Mouse (Mus musculus): Measurements from ENCODE around the gene Gm43552. TPM values are rescaled to one million over a fixed set of nuclear protein-coding genes. Genes with fewer than 3 reads are reported as not detected.

The Gm43552 gene
- total and polyA plus RNA-seq, 2 experiments from 2014 or later = not detected

DNA sequence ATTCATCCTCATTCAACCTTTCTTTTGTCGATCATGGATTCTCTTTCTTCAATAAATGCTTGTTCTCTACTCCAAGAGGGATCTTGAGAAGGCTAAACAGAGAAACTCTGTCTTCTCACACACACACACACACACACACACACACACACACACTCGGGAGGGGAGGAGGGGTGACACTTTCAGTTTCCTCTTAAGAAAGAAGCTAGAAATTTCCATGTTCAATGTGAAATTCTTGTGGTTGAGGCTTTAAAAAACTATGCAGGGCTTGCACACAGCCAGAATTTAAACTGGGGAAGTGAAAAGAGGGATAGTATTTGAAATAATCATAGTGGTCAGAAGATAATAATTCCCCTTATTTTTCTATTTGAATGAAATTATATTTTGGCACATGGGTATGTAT lies 16.8 kb downstream of the Gm43552 start:
- Histone ChIP-seq H3K4me2 (ENCODE audit: low read depth, low read length, poor library complexity, severe bottlenecking) (no peak overlapping the region), H3K9me3 (ENCODE audit: low read length) (no peaks in the 10 kb centered on the region), H3K4me1 (ENCODE audit: insufficient read depth, low read length) (no peaks in the 10 kb centered on the region), H3K27ac (ENCODE audit: low read depth, low read length) (no peak overlapping the region), H3K9ac (replicated peaks; ENCODE audit: low read length, poor library complexity, severe bottlenecking) (no peak overlapping the region), H3K27me3 (ENCODE audit: insufficient read depth, low read length) (no peaks in the 10 kb centered on the region), H3K36me3 (ENCODE audit: insufficient read depth, low read length) (0 out of 2 replicates have a peak, but pooled peaks cover 2% of the 10 kb centered on the region), H3K4me3 (ENCODE audit: low read depth, low read length) (no peak overlapping the region)
- DNase-seq (ENCODE audit: low spot score) (no peak), ATAC-seq (ENCODE audit: low FRiP score) (no peak)
- 88% methylated on average over 2 of the region's 2 CpGs for WGBS
- TF ChIP-seq CTCF (IDR thresholded peaks at IDR 0.05) = no peak

DNA sequence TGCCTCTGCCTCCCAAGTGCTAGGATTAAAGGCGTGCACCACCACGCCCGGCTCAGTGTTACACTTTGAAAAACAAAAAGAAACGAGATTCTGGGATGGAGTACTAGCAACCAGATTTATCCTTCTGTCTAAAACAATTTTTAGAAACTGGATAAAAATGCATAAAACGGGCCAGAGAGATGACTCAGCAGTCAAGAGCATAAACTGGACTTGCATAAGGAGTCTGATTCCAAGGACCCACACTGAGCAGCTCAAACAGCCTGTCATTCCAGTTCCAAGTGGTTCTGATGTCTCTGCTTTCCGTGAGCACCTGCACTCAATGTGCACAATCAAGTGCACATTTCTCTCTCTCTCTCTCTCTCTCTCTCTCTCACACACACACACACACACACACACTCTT lies 22.9 kb downstream of the Gm43552 start:
- no peak for DNase-seq (ENCODE audit: low spot score)
- Histone ChIP-seq H3K4me2 (ENCODE audit: low read depth, low read length, poor library complexity, severe bottlenecking) (no peak overlapping the region), H3K9me3 (ENCODE audit: low read length) (no peaks in the 10 kb centered on the region), H3K27me3 (ENCODE audit: insufficient read depth, low read length) (no peaks in the 10 kb centered on the region), H3K9ac (replicated peaks; ENCODE audit: low read length, poor library complexity, severe bottlenecking) (no peak overlapping the region), H3K4me3 (ENCODE audit: low read depth, low read length) (no peak overlapping the region), H3K4me1 (ENCODE audit: insufficient read depth, low read length) (no peaks in the 10 kb centered on the region), H3K36me3 (ENCODE audit: insufficient read depth, low read length) (peaks cover 22% of the 10 kb centered on the region), H3K27ac (ENCODE audit: low read depth, low read length) (no peak overlapping the region)
- TF ChIP-seq CTCF (IDR thresholded peaks at IDR 0.05) = no peak
- ATAC-seq (ENCODE audit: low FRiP score) = no peak
- WGBS = 90% methylated on average over 6 of the region's 6 CpGs

- no peak overlapping the region for H3K9ac ChIP-seq (replicated peaks; ENCODE audit: low read length, poor library complexity, severe bottlenecking)
- ATAC-seq (ENCODE audit: low FRiP score) = no peak
- H3K27me3 ChIP-seq (ENCODE audit: insufficient read depth, low read length) = no peaks in the 10 kb centered on the region
- no peak overlapping the region for H3K4me2 ChIP-seq (ENCODE audit: low read depth, low read length, poor library complexity, severe bottlenecking)
- H3K4me1 ChIP-seq (ENCODE audit: insufficient read depth, low read length) = no peaks in the 10 kb centered on the region
- no peak for DNase-seq (ENCODE audit: low spot score)
- no peak overlapping the region for H3K27ac ChIP-seq (ENCODE audit: low read depth, low read length)
- TF ChIP-seq CTCF (IDR thresholded peaks at IDR 0.05) = no peak
- 86% methylated on average over 3 of the region's 3 CpGs for WGBS
- H3K36me3 ChIP-seq (ENCODE audit: insufficient read depth, low read length) = peaks cover 24% of the 10 kb centered on the region
- H3K4me3 ChIP-seq (ENCODE audit: low read depth, low read length) = no peak overlapping the region
- no peaks in the 10 kb centered on the region for H3K9me3 ChIP-seq (ENCODE audit: low read length)
Measured at GRCm38 (mm10) chr5:65466911-65467310, 25.7 kb downstream of the Gm43552 start.

DNA sequence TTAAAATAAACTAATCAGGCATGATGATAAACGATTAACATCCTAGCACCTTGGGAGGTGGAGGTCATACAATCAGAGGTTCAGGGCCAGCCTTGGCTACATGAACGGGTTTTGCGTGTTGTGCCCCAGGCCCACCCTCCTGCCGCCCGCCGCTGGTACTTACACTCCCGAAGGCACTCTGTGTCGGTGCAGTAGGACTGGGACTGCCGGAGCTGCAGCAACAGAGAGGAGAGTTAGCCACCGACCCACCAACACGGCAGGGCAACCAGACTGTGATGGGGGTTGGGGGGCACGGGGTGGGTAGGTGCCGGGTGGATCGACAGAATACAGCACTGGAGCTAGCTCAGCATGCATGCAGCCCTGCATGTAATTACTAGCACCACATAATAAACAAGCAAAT lies 32.3 kb downstream of the Gm43552 start:
- Histone ChIP-seq H3K36me3 (ENCODE audit: insufficient read depth, low read length) (peaks cover 23% of the 10 kb centered on the region; the same call in 1 of the 2 replicates), H3K9me3 (ENCODE audit: low read length) (no peaks in the 10 kb centered on the region), H3K9ac (replicated peaks; ENCODE audit: low read length, poor library complexity, severe bottlenecking) (no peak overlapping the region), H3K4me2 (ENCODE audit: low read depth, low read length, poor library complexity, severe bottlenecking) (no peak overlapping the region), H3K27me3 (ENCODE audit: insufficient read depth, low read length) (no peaks in the 10 kb centered on the region), H3K4me3 (ENCODE audit: low read depth, low read length) (no peak overlapping the region), H3K27ac (ENCODE audit: low read depth, low read length) (no peak overlapping the region), H3K4me1 (ENCODE audit: insufficient read depth, low read length) (no peaks in the 10 kb centered on the region)
- TF ChIP-seq CTCF (IDR thresholded peaks at IDR 0.05) = no peak
- ATAC-seq (ENCODE audit: low FRiP score) (no peak), DNase-seq (ENCODE audit: low spot score) (no peak)
- 94% methylated on average over 14 of the region's 14 CpGs for WGBS

DNA sequence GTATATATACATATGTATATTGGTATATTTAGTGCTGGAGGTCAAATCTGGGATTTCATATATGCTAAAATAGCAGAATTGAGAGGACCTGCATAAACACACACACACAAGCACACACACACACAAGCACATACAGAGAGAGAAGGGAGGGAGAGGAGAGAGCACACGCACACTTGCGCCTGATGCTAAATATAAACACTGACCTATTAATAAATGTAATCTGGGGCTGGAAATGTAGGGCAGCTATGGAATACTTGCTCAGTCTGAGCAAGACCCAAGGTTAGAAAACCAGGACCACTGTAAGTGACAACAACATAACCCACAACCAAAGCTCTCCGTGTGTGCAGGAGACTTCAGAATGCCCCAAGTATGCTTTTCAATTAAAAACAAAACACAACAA lies 33.2 kb downstream of the Gm43552 start:
- Histone ChIP-seq H3K4me2 (ENCODE audit: low read depth, low read length, poor library complexity, severe bottlenecking) (no peak overlapping the region), H3K36me3 (ENCODE audit: insufficient read depth, low read length) (peaks cover 25% of the 10 kb centered on the region; the same call in 1 of the 2 replicates), H3K27ac (ENCODE audit: low read depth, low read length) (no peak overlapping the region), H3K9me3 (ENCODE audit: low read length) (no peaks in the 10 kb centered on the region), H3K4me1 (ENCODE audit: insufficient read depth, low read length) (no peaks in the 10 kb centered on the region), H3K9ac (replicated peaks; ENCODE audit: low read length, poor library complexity, severe bottlenecking) (no peak overlapping the region), H3K4me3 (ENCODE audit: low read depth, low read length) (no peak overlapping the region), H3K27me3 (ENCODE audit: insufficient read depth, low read length) (no peaks in the 10 kb centered on the region)
- no peak for TF ChIP-seq CTCF (IDR thresholded peaks at IDR 0.05)
- DNase-seq (ENCODE audit: low spot score) (no peak), ATAC-seq (ENCODE audit: low FRiP score) (no peak)
- 94% methylated on average over 3 of the region's 3 CpGs for WGBS

DNA sequence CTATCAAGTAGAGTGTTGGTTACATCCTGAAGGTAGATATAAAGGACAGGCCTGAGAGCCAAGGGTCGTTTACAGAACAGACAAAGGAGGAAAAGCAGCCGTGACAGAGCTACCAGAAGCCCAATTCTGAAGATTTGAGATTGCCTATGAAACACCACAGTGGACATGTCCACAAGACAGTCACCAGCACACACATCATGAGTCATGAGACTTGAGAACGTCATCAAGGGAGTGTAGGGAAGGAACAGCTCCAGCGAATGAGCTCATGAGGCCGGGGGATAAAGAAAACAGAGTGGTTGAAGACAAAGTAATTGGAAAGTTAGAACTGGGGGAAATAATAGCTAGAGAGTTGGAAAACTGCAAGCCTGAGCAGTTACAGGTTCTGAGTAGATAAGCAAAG lies 34.8 kb downstream of the Gm43552 start:
- ATAC-seq (ENCODE audit: low FRiP score) (no peak), DNase-seq (ENCODE audit: low spot score) (no peak)
- 84% methylated on average over 5 of the region's 5 CpGs for WGBS
- Histone ChIP-seq H3K27ac (ENCODE audit: low read depth, low read length) (no peak overlapping the region), H3K9me3 (ENCODE audit: low read length) (no peaks in the 10 kb centered on the region), H3K36me3 (ENCODE audit: insufficient read depth, low read length) (peaks cover 31% of the 10 kb centered on the region), H3K4me3 (ENCODE audit: low read depth, low read length) (no peak overlapping the region), H3K4me2 (ENCODE audit: low read depth, low read length, poor library complexity, severe bottlenecking) (no peak overlapping the region), H3K4me1 (ENCODE audit: insufficient read depth, low read length) (no peaks in the 10 kb centered on the region), H3K9ac (replicated peaks; ENCODE audit: low read length, poor library complexity, severe bottlenecking) (no peak overlapping the region), H3K27me3 (ENCODE audit: insufficient read depth, low read length) (no peaks in the 10 kb centered on the region)
- no peak for TF ChIP-seq CTCF (IDR thresholded peaks at IDR 0.05)

Data from midbrain, postnatal 0 days (tissue).